Mouse (Mus musculus): Measurements from ENCODE around the gene Olfr488. TPM values are rescaled to one million over a fixed set of nuclear protein-coding genes. Genes with fewer than 3 reads are reported as not detected.
"Not testable (repeated sequence)": the region's sequence is repeated elsewhere in the genome, so short reads cannot be mapped to it uniquely, and the experiment has no call there.

Gene Olfr488
- total and polyA plus RNA-seq, 3 experiments: not detected

GRCm38 (mm10) chr7:108233551-108233950, 24.6 kb downstream of the Olfr488 start:
- no peak for DNase-seq (ENCODE audit: extremely low read depth)
- H3K9ac ChIP-seq (ENCODE audit: insufficient read depth, low read depth): no peak overlapping the region
- no peak overlapping the region for H3K4me3 ChIP-seq (replicated peaks in 1 of 3; ENCODE audit: low read depth in 2 of 3, low read length in 2 of 3, poor library complexity in 1 of 3)
- H3K4me1 ChIP-seq (ENCODE audit: control insufficient read depth in 1 of 2, insufficient read depth in 2 of 2): no peaks in the 10 kb centered on the region
- no peak overlapping the region for H3K4me2 ChIP-seq (ENCODE audit: insufficient read depth, low read depth, poor library complexity, severe bottlenecking)
- H3K36me3 ChIP-seq (replicated peaks in 1 of 2; ENCODE audit: control insufficient read depth in 1 of 2, insufficient read depth in 1 of 2, low read length in 1 of 2): no peaks in the 10 kb centered on the region
- in situ Hi-C loops (cut with MboI; ENCODE audit: low pct_ligation_motif_present, low pct_unique_long_range_greater_than_20kb, low sequenced_read_pairs): no loop called here
- dilution Hi-C loops (cut with MboI; ENCODE audit: extremely low pct_ligation_motif_present, extremely low pct_unique_long_range_greater_than_20kb, low sequenced_read_pairs): no loop called here
- no peaks in the 10 kb centered on the region for H3K79me2 ChIP-seq (replicated peaks; ENCODE audit: control insufficient read depth, extremely low read depth, insufficient read depth, poor library complexity, severe bottlenecking)
- H3K27ac ChIP-seq (ENCODE audit: insufficient read depth, low read depth): no peak overlapping the region
- TF ChIP-seq MAX (IDR thresholded peaks at IDR 0.05; ENCODE audit: low read length): no peak
- TF ChIP-seq TCF12 (IDR thresholded peaks at IDR 0.05; ENCODE audit: low read depth, low read length): no peak
- TF ChIP-seq ELF1 (IDR thresholded peaks at IDR 0.05; ENCODE audit: low read depth, low read length): no peak
- TF ChIP-seq BHLHE40 (IDR thresholded peaks at IDR 0.05; ENCODE audit: low read depth, low read length): no peak
- no peak for TF ChIP-seq MXI1 (IDR thresholded peaks at IDR 0.05; ENCODE audit: low read depth, low read length)
- no peak for TF ChIP-seq ETS1 (conservative IDR thresholded peaks at IDR 0.05; ENCODE audit: low read depth, low read length)
- no peak for TF ChIP-seq RAD21 (IDR thresholded peaks at IDR 0.05; ENCODE audit: low read depth, low read length)
- no peak for TF ChIP-seq MYC (IDR thresholded peaks at IDR 0.05; ENCODE audit: low read depth, low read length)
- TF ChIP-seq PAX5 (IDR thresholded peaks at IDR 0.05; ENCODE audit: low read length): no peak
- no peak for TF ChIP-seq E2F4 (IDR thresholded peaks at IDR 0.05; ENCODE audit: insufficient replicate concordance, low read depth, low read length)
- no peaks in the 10 kb centered on the region for H3K9me3 ChIP-seq (replicated peaks; ENCODE audit: low read length)
- peaks cover 2% of the 10 kb centered on the region for H3K27me3 ChIP-seq (replicated peaks)

GRCm38 (mm10) chr7:108214536-108214935, 43.6 kb downstream of the Olfr488 start, which contains the start of gene Olfr487:
TSS of gene Olfr487 (minus strand) at chr7:108214636.
- H3K27me3 ChIP-seq (replicated peaks); H3K79me2 ChIP-seq (replicated peaks; ENCODE audit: control insufficient read depth, extremely low read depth, insufficient read depth, poor library complexity, severe bottlenecking); DNase-seq (ENCODE audit: extremely low read depth); H3K4me2 ChIP-seq (ENCODE audit: insufficient read depth, low read depth, poor library complexity, severe bottlenecking); H3K9me3 ChIP-seq (replicated peaks; ENCODE audit: low read length); H3K36me3 ChIP-seq (replicated peaks in 1 of 2; ENCODE audit: control insufficient read depth in 1 of 2, insufficient read depth in 1 of 2, low read length in 1 of 2); H3K27ac ChIP-seq (ENCODE audit: insufficient read depth, low read depth); dilution Hi-C loops (cut with MboI; ENCODE audit: extremely low pct_ligation_motif_present, extremely low pct_unique_long_range_greater_than_20kb, low sequenced_read_pairs); H3K9ac ChIP-seq (ENCODE audit: insufficient read depth, low read depth); H3K4me1 ChIP-seq (ENCODE audit: control insufficient read depth in 1 of 2, insufficient read depth in 2 of 2); in situ Hi-C loops (cut with MboI; ENCODE audit: low pct_ligation_motif_present, low pct_unique_long_range_greater_than_20kb, low sequenced_read_pairs); H3K4me3 ChIP-seq (replicated peaks in 1 of 3; ENCODE audit: low read depth in 2 of 3, low read length in 2 of 3, poor library complexity in 1 of 3): not testable (repeated sequence)

Other genes with a start within 250 kb of the Olfr488 start
- not detected in 2 replicates for gene Olfr478, start 224.4 kb downstream of the Olfr488 start, total RNA-seq (2012; rRNA removed)
- not detected in 2 replicates for gene Olfr478, start 224.4 kb downstream of the Olfr488 start, total RNA-seq (2014; rRNA removed)
- not detected in 2 replicates for gene Olfr478, start 224.4 kb downstream of the Olfr488 start, polyA plus RNA-seq (2012; ENCODE audit: insufficient read length, low read depth)
- gene Olfr479, start 207.7 kb downstream of the Olfr488 start, total RNA-seq (2012; rRNA removed): not detected in 2 replicates
- not detected in 2 replicates for gene Olfr479, start 207.7 kb downstream of the Olfr488 start, total RNA-seq (2014; rRNA removed)
- gene Olfr479, start 207.7 kb downstream of the Olfr488 start, polyA plus RNA-seq (2012; ENCODE audit: insufficient read length, low read depth): not detected in 2 replicates
- gene Olfr480, start 191.0 kb downstream of the Olfr488 start, total RNA-seq (2012; rRNA removed): not detected in 2 replicates
- not detected in 2 replicates for gene Olfr480, start 191.0 kb downstream of the Olfr488 start, total RNA-seq (2014; rRNA removed)
- gene Olfr480, start 191.0 kb downstream of the Olfr488 start, polyA plus RNA-seq (2012; ENCODE audit: insufficient read length, low read depth): not detected in 2 replicates
- gene Olfr481, start 178.5 kb downstream of the Olfr488 start, total RNA-seq (2012; rRNA removed): not detected in 2 replicates
- gene Olfr481, start 178.5 kb downstream of the Olfr488 start, total RNA-seq (2014; rRNA removed): not detected in 2 replicates
- not detected in 2 replicates for gene Olfr481, start 178.5 kb downstream of the Olfr488 start, polyA plus RNA-seq (2012; ENCODE audit: insufficient read length, low read depth)
- not detected in 2 replicates for gene Olfr482, start 160.8 kb downstream of the Olfr488 start, total RNA-seq (2012; rRNA removed)
- 0.50 and 0.59 TPM in 2 replicates for gene Olfr482, start 160.8 kb downstream of the Olfr488 start, total RNA-seq (2014; rRNA removed)
- gene Olfr482, start 160.8 kb downstream of the Olfr488 start, polyA plus RNA-seq (2012; ENCODE audit: insufficient read length, low read depth): not detected in 2 replicates
- gene Olfr483, start 157.5 kb downstream of the Olfr488 start, total RNA-seq (2012; rRNA removed): not detected in 2 replicates
- gene Olfr483, start 157.5 kb downstream of the Olfr488 start, total RNA-seq (2014; rRNA removed): not detected in 2 replicates
- not detected in 2 replicates for gene Olfr483, start 157.5 kb downstream of the Olfr488 start, polyA plus RNA-seq (2012; ENCODE audit: insufficient read length, low read depth)
- not detected in 2 replicates for gene Olfr484, start 130.9 kb downstream of the Olfr488 start, total RNA-seq (2012; rRNA removed)
- gene Olfr484, start 130.9 kb downstream of the Olfr488 start, total RNA-seq (2014; rRNA removed): not detected in 2 replicates
- gene Olfr484, start 130.9 kb downstream of the Olfr488 start, polyA plus RNA-seq (2012; ENCODE audit: insufficient read length, low read depth): not detected in 2 replicates
- gene Olfr485, start 98.5 kb downstream of the Olfr488 start, total RNA-seq (2012; rRNA removed): not detected in 2 replicates
- gene Olfr485, start 98.5 kb downstream of the Olfr488 start, total RNA-seq (2014; rRNA removed): not detected in 2 replicates
- not detected in 2 replicates for gene Olfr485, start 98.5 kb downstream of the Olfr488 start, polyA plus RNA-seq (2012; ENCODE audit: insufficient read length, low read depth)
- not detected in 2 replicates for gene Olfr486, start 85.6 kb downstream of the Olfr488 start, total RNA-seq (2012; rRNA removed)
- not detected in 2 replicates for gene Olfr486, start 85.6 kb downstream of the Olfr488 start, total RNA-seq (2014; rRNA removed)
- not detected in 2 replicates for gene Olfr486, start 85.6 kb downstream of the Olfr488 start, polyA plus RNA-seq (2012; ENCODE audit: insufficient read length, low read depth)
- not detected in 2 replicates for gene Olfr487, start 43.7 kb downstream of the Olfr488 start, total RNA-seq (2012; rRNA removed)
- not detected in 2 replicates for gene Olfr487, start 43.7 kb downstream of the Olfr488 start, total RNA-seq (2014; rRNA removed)
- gene Olfr487, start 43.7 kb downstream of the Olfr488 start, polyA plus RNA-seq (2012; ENCODE audit: insufficient read length, low read depth): not detected in 2 replicates
- not detected in 2 replicates for gene Olfr490, start 30.6 kb upstream of the Olfr488 start, total RNA-seq (2012; rRNA removed)
- not detected in 2 replicates for gene Olfr490, start 30.6 kb upstream of the Olfr488 start, total RNA-seq (2014; rRNA removed)
- gene Olfr490, start 30.6 kb upstream of the Olfr488 start, polyA plus RNA-seq (2012; ENCODE audit: insufficient read length, low read depth): not detected in 2 replicates
- not detected in 2 replicates for gene Olfr491, start 55.1 kb upstream of the Olfr488 start, total RNA-seq (2012; rRNA removed)
- gene Olfr491, start 55.1 kb upstream of the Olfr488 start, total RNA-seq (2014; rRNA removed): not detected in 2 replicates
- not detected in 2 replicates for gene Olfr491, start 55.1 kb upstream of the Olfr488 start, polyA plus RNA-seq (2012; ENCODE audit: insufficient read length, low read depth)
- gene Olfr492, start 65.3 kb upstream of the Olfr488 start, total RNA-seq (2012; rRNA removed): not detected in 2 replicates
- not detected in 2 replicates for gene Olfr492, start 65.3 kb upstream of the Olfr488 start, total RNA-seq (2014; rRNA removed)
- not detected in 2 replicates for gene Olfr492, start 65.3 kb upstream of the Olfr488 start, polyA plus RNA-seq (2012; ENCODE audit: insufficient read length, low read depth)
- not detected in 2 replicates for gene Olfr493, start 88.6 kb upstream of the Olfr488 start, total RNA-seq (2012; rRNA removed)
- not detected in 2 replicates for gene Olfr493, start 88.6 kb upstream of the Olfr488 start, total RNA-seq (2014; rRNA removed)
- gene Olfr493, start 88.6 kb upstream of the Olfr488 start, polyA plus RNA-seq (2012; ENCODE audit: insufficient read length, low read depth): not detected in 2 replicates
- not detected in 2 replicates for gene Olfr494, start 107.0 kb upstream of the Olfr488 start, total RNA-seq (2012; rRNA removed)
- not detected in 2 replicates for gene Olfr494, start 107.0 kb upstream of the Olfr488 start, total RNA-seq (2014; rRNA removed)
- not detected in 2 replicates for gene Olfr494, start 107.0 kb upstream of the Olfr488 start, polyA plus RNA-seq (2012; ENCODE audit: insufficient read length, low read depth)
- not detected in 2 replicates for gene Olfr495, start 134.8 kb upstream of the Olfr488 start, total RNA-seq (2012; rRNA removed)
- gene Olfr495, start 134.8 kb upstream of the Olfr488 start, total RNA-seq (2014; rRNA removed): not detected in 2 replicates
- gene Olfr495, start 134.8 kb upstream of the Olfr488 start, polyA plus RNA-seq (2012; ENCODE audit: insufficient read length, low read depth): not detected in 2 replicates
- gene Olfr497, start 162.1 kb upstream of the Olfr488 start, total RNA-seq (2012; rRNA removed): not detected in 2 replicates
- not detected in 2 replicates for gene Olfr497, start 162.1 kb upstream of the Olfr488 start, total RNA-seq (2014; rRNA removed)
- gene Olfr497, start 162.1 kb upstream of the Olfr488 start, polyA plus RNA-seq (2012; ENCODE audit: insufficient read length, low read depth): not detected in 2 replicates
- gene Olfr498, start 207.0 kb upstream of the Olfr488 start, total RNA-seq (2012; rRNA removed): not detected in 2 replicates
- gene Olfr498, start 207.0 kb upstream of the Olfr488 start, total RNA-seq (2014; rRNA removed): not detected in 2 replicates
- not detected in 2 replicates for gene Olfr498, start 207.0 kb upstream of the Olfr488 start, polyA plus RNA-seq (2012; ENCODE audit: insufficient read length, low read depth)